ENCODE assay signal across 8 mouse cellular contexts in genomic region chr9:62363619-62364018, GRCm38 (mm10). TPM values are rescaled to one million over a fixed set of nuclear protein-coding genes. Genes with fewer than 3 reads are reported as not detected.
DNase-seq lines count a peak whose midpoint lies in the region; ATAC-seq lines count a peak whose summit lies in the region.

No protein-coding gene starts in this region.

- H3K9me3 ChIP-seq in embryonic facial prominence, embryonic 15.5 days (replicated peaks): no peaks in the 10 kb centered on the region

- H3K36me3 ChIP-seq in embryonic facial prominence, embryonic 15.5 days: peaks cover 3% of the 10 kb centered on the region

- peak; percentile 91 for DNase-seq in layer of hippocampus, adult 11-12 months (ENCODE audit: low spot score)
- DNase-seq in layer of hippocampus, adult 9-10 months (ENCODE audit: low spot score): no peak
- peak; percentile 77 for DNase-seq in heart, adult 8-10 months (ENCODE audit: low spot score)
- DNase-seq in kidney, adult 9 months: peak; percentile 95
- DNase-seq in liver: peak; percentile 81
- peak; percentile 66 to 74 for DNase-seq in monocyte, adult 2 months (ENCODE audit: low read depth in 1 of 2, low spot score in 2 of 2)
- DNase-seq in spleen, postnatal 14 days (ENCODE audit: low spot score in 2 of 2): peak; percentile 48 to 71

- peak overlapping the region; percentile 59 for H3K4me2 ChIP-seq in embryonic facial prominence, embryonic 15.5 days (replicated peaks)

- H3K27me3 ChIP-seq in embryonic facial prominence, embryonic 15.5 days: no peaks in the 10 kb centered on the region

- no peak overlapping the region for H3K9ac ChIP-seq in embryonic facial prominence, embryonic 15.5 days

- under 1% methylated on average over 24 of the region's 24 CpGs for WGBS in embryonic facial prominence, embryonic 15.5 days

- H3K4me1 ChIP-seq in embryonic facial prominence, embryonic 15.5 days: peaks cover 95% of the 10 kb centered on the region

- ATAC-seq in embryonic facial prominence, embryonic 15.5 days (ENCODE audit: insufficient number of reproducible peaks, low FRiP score, low TSS enrichment, low read depth): peak; percentile 87

- H3K27ac ChIP-seq in embryonic facial prominence, embryonic 15.5 days (replicated peaks): peak overlapping the region; percentile 69

- peak overlapping the region; percentile 29 for H3K4me3 ChIP-seq in embryonic facial prominence, embryonic 15.5 days (replicated peaks)

RNA-seq across cellular contexts. Expression of gene Anp32a, which starts 22.5 kb away (rescaled TPM):
- 185 and 200 TPM in 2 replicates for polyA plus RNA-seq in embryonic facial prominence, embryonic 15.5 days (2015; fragmentation: Nextera tagmentation; extraction: Ambion mirVana)
- total RNA-seq in heart, adult 8-10 months (2022): 100 to 1,000 TPM; 196 to 226 (median 214) TPM
